Mouse (Mus musculus) thymus, adult 2 months (tissue): ENCODE results near the gene C8a.

Experiments
- CTCF ChIP-seq: fragments of 200-500 bp; IDR thresholded peaks from 2 replicates; pipeline ENCODE4 v1.5.1; 2012; ENCODE audit warnings: mild to moderate bottlenecking, control low read depth, low read length, moderate library complexity, borderline replicate concordance; ENCODE audit not compliant: control insufficient read depth, poor library complexity, insufficient read depth; ENCODE audit errors: extremely low read depth
- POLR2A ChIP-seq: fragments of 200-500 bp; IDR thresholded peaks from 2 replicates; pipeline ENCODE4 v1.6.1; 2012; ENCODE audit warnings: mild to moderate bottlenecking, low read length, control low read depth, moderate library complexity; ENCODE audit not compliant: control insufficient read depth, poor library complexity, insufficient read depth; ENCODE audit errors: extremely low read depth

DNA sequence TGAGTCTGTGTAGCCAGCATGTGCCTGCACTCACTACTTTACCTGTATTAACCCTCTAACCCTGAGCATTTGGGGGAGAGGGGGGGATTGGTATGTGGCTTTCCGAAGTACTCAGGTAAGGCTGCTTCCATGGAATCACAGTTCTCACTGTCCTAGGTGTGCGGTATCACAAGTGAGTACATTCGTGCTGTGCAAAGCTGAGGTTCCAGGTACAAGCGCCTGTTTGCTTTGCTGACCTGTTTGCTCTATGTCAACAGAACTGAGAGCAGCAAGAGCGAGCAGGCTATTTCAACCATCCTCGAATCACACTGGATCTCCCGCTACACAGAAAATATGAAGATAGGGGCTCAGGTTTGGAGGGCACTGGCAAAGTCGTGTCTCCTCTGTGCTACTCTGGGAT, 110.1 kb downstream of the C8a start, which contains the start of gene C8b:
- TF ChIP-seq POLR2A (no peak), CTCF (no peak)
